Mouse (Mus musculus): ENCODE measurements around the gene Auts2. TPM values are rescaled to one million over a fixed set of nuclear protein-coding genes. Genes with fewer than 3 reads are reported as not detected.

Auts2 gene
- total RNA-seq, 4 experiments from 2014 or later, result 86.9 to 97.6 (median 89.2) TPM

DNA sequence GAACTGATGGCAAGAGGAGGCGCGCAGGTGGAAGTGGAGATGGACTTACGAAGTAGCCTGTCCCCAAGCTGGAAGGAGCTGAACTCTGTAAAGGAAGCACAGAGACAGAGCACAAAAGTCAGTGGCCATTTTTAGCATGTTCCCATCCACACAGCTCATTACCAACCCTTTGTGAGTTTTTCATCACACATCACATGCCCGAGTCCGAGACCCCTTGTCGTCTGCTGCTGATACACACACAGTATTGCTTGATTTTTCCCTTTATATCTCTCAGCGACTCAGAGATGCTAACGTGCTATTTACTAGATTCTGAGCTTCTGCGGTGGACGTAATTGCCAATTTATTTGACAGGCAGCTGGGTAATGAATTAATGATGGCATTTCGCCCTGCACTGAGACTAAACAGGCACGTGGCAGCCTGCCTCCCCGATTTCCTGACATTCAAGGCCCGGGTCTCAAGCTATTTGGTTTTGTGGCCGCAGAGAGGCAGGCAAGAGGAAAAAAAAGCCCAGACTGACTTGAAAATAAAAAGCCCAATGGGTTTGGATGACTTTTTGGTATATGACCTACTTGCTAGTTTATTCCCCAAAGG, 512.1 kb downstream of the Auts2 start:
- DNase-seq (ENCODE audit: low spot score in 2 of 2), result no peak

DNA sequence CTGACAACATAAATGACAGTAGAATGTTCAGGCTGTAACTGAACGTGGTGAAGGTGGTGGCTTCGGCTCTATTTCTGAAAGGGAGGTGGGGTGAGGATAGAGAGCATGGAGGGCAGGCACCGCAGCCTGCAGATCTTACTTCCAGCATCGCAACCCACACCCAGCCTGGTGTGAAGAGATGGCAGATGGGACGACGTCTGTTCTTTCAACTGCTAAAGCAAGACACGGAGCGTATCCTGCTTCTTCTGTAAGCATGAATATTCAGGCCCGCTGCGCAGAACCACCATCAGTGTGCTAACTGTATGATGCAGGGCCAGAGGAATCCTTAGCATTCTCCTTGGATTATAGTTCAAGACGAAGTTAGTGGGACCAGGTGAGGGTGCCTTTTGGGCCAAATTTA, 513.5 kb downstream of the Auts2 start:
- DNase-seq (ENCODE audit: low spot score in 2 of 2), result peak; percentile 49 to 90

- DNase-seq (ENCODE audit: low spot score in 2 of 2), result no peak
Measured at GRCm38 (mm10) chr5:132029038-132029437, 514.1 kb downstream of the Auts2 start.

GRCm38 (mm10) chr5:132027859-132028498, 515.2 kb downstream of the Auts2 start:
- no peak for DNase-seq (ENCODE audit: low spot score in 2 of 2)

- DNase-seq (ENCODE audit: low spot score in 2 of 2), result no peak
Measured at GRCm38 (mm10) chr5:132013296-132013695, 529.8 kb downstream of the Auts2 start.

DNA sequence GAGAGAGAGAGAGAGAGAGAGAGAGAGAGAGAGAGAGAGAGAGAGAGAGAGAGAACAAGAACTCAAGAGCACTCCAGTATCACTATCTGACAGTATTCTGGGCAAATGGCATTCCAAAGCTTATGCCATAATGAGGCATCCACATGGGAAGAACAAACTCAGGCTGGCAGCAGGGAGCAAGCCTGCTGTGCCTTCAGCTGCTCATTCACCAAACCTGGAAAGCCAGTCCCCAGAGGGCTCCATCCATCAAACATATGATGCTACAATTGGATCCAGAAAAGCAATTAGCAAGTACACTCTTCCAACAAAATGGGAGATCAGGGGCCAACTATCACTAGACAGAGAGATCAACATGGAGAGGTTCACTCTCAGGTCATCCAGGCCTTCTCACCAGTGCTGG, 531.3 kb downstream of the Auts2 start:
- no peak for DNase-seq (ENCODE audit: low spot score in 2 of 2)

GRCm38 (mm10) chr5:132008703-132009222, 534.4 kb downstream of the Auts2 start:
- DNase-seq (ENCODE audit: low spot score in 2 of 2), result no peak

- no peak for DNase-seq (ENCODE audit: low spot score in 2 of 2)
Measured at GRCm38 (mm10) chr5:132007907-132008306, 535.2 kb downstream of the Auts2 start.

DNA sequence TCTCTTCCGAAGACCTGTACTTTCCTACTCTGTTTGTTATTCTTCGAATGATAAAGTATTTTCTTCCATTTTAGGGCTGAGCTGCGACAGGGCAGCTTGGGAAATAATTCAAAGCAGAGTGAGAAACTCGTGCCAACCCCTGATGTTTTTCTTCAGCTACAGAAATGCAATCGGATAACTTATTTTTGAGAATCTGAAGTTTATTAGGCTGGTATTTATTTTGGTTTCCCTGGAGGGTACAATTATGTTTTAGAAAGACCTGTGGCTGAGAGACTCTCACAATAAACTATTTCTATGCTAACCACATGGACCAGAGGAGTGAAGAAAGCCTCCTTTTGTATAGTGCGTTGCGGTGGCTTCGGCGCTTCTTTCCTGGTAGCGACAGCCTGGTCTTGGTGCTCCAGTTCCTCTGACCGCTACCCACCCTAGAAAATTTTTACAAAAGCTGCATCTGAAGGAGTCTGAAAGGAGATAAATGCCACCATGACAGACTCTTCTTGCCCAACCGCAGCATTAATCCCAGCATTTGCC, 550.4 kb downstream of the Auts2 start:
- no peak for DNase-seq (ENCODE audit: low spot score in 2 of 2)

GRCm38 (mm10) chr5:131992268-131992667, 550.9 kb downstream of the Auts2 start:
- peak in 1 of 2 experiments; percentile 28 for DNase-seq (ENCODE audit: low spot score in 2 of 2)

DNA sequence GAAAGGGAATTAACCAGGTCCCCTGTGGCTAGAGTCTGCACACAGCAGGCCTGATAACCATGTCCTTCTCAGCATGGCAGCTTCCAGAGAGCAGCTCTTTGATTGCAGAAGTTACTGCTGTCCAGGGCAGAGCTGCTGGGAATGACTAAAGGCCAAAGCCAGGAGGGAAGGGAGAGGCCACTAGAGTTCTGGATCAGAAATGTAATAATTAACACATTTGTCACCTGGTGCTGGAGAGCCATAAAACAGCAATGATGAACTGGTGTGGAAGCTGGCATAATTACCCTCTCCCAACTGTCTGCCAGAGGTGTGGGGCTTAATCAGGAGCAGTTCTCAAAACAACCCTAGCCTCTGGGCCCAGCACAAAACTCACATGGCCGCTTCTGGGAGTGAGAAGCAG, 552.6 kb downstream of the Auts2 start:
- no peak for DNase-seq (ENCODE audit: low spot score in 2 of 2)

GRCm38 (mm10) chr5:131981451-131981850, 561.7 kb downstream of the Auts2 start:
- DNase-seq (ENCODE audit: low spot score in 2 of 2), result no peak

- no peak for DNase-seq (ENCODE audit: low spot score in 2 of 2)
Measured at GRCm38 (mm10) chr5:131978939-131979338, 564.2 kb downstream of the Auts2 start.

DNA sequence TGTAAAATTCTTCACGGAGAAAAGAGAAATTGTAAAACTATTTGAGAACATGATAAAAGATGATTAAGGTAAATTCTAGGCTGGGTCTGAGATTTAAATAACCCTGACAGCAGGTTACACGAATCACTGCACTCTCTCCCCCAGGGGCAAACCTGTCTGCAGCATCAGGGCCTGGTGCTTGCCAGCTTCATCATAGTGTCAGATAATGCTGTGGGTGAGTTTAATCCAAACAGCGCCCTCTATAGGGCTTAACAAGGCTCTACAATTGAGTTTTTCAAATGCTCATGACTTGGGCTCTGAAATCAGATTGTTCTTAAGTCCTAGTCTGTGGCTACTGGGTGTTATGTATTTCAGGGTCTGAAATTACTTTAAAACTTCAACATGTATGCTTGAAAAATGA, 565.6 kb downstream of the Auts2 start:
- DNase-seq (ENCODE audit: low spot score in 2 of 2), result no peak

DNA sequence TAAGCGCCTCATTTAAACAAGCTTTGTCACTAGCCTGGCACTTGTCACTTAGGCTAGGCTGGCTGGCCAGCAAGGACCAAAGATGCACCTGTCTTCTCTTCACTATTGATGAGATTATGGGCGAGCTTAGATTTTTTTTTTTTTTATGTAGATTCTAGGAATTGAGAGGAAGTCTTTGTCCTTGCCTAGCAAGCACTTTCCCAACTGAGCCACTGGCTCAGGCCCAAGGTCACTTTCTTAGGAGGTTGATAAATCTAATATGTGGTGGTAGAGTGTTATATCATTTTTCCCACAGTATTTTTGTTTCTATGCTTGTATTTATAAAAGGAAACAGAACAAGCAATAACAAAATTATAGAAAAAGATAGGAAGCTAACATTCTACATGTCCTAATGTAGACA, 571.2 kb downstream of the Auts2 start:
- DNase-seq (ENCODE audit: low spot score in 2 of 2), result no peak

- peak in 1 of 2 experiments; percentile 16 for DNase-seq (ENCODE audit: low spot score in 2 of 2)
Measured at GRCm38 (mm10) chr5:131965499-131965898, 577.6 kb downstream of the Auts2 start.

DNA sequence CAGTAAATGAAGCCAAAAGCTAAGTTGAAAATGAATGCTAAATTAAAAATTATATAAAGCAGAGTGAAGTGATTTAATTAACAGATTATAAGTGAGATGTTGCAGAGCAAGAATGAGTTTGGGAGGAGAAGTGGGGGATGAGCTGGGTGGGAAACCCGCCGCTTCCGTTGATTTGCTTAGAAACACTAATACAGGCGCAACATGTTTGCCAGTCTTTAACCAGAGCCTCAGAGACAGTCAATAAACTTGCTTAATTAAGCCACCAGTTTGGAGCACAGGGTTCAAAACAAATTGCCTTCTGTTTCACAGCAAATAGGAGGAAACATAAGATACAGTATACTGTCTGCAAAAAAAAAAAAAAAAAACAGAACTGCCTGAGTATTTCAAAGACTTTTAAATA, 579.6 kb downstream of the Auts2 start:
- no peak for DNase-seq (ENCODE audit: low spot score in 2 of 2)

DNA sequence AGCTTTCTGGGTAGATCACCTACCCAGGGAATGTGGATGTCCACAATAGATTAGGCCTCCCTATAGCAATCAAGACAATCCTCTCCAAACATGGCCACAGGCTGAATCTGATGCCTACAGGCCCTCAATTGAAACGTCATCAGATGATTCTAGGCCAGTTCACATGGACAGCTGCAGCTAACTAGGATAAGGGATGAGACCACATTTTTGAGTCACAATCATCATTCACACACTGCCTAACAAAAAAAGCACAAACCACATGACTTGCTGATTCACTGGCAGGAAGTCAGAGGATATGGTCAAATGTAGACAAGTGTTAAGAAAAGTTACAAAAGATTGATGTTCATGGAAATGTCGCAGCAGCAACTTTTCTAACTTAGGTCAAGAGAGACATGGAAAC, 581.3 kb downstream of the Auts2 start:
- no peak for DNase-seq (ENCODE audit: low spot score in 2 of 2)

GRCm38 (mm10) chr5:131960432-131960831, 582.7 kb downstream of the Auts2 start:
- DNase-seq (ENCODE audit: low spot score in 2 of 2), result no peak

GRCm38 (mm10) chr5:131956998-131957397, 586.1 kb downstream of the Auts2 start:
- DNase-seq (ENCODE audit: low spot score in 2 of 2), result no peak

DNA sequence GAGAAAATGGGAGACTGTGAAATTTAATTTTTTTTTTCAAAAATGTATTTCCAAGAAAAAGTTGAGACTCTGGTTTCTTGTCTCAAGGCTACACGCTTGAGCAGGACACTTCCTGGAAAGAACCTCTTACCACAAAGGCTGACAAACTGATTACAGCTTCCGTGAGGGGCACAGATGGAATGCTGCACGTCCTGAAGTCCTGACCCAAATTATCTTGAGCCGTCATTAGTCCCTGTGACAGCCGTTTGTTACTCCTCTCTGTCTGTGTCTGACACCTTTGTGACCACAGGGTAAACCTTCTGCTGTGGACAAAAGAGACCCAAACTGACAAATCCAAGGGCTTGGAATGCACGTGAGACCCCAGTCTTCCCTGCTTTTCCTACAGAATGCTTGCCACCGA, 587.1 kb downstream of the Auts2 start:
- DNase-seq (ENCODE audit: low spot score in 2 of 2), result no peak

DNA sequence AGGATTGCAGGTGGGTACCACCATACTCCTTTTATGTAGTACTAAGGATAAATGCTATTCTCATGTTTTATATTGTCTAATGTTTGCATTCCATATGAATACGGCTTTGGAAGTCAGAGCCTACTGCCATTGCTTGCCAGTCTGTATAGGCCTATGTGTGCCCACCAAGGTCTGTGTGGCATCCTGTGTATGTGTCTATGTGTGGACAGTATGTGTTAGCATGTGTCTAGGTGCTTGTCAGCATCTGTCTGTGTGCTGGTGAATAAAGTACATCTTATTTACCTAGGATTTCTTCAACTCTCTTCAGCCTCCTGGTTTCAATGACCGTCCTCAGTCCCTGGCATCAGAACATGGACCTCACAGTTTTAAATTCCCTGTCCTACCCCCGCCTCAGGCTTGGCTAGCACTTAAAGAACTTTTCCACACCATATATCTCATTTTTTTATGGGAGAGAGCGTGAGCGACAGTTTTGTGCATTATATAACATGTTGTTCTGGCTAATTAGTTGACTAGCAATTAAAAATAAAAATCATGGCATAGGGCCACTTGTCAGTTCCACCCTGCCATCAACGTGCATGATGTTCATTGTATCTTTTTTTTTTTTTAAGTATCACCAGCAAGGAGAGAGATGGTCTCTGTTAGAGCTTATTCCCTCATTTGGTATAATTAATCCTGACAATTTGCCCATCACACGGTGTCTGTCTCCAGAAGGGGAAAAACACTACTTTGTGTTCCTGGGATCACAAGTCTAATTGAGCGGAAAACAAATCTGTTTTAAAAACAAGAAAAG, 587.7 kb downstream of the Auts2 start:
- no peak for DNase-seq (ENCODE audit: low spot score in 2 of 2)

Data from left cerebral cortex, adult 8-10 months (tissue).